Mouse (Mus musculus) intestine, embryonic 16.5 days (tissue): ENCODE results near the gene Sptbn2. TPM values are rescaled to one million over a fixed set of nuclear protein-coding genes. Genes with fewer than 3 reads are reported as not detected.

Experiments used
- ATAC-seq: fragments of 200-750 bp; cut with Nextera tagmentation; 2 replicates; pipeline ENCODE4 v1.8.0; 2017; ENCODE audit warnings: moderate TSS enrichment, moderate library complexity
- H3K27ac ChIP-seq: fragments of 300-500 bp; sonication (generic); 2 replicates; pipeline ENCODE4 v1.5.1; 2014; ENCODE audit warnings: mild to moderate bottlenecking, low read length
- H3K27me3 ChIP-seq: fragments of 300-500 bp; sonication (generic); replicated peaks from 2 replicates; pipeline ENCODE4 v1.6.1; 2014; ENCODE audit warnings: low read length, control low read depth, mixed read lengths; ENCODE audit not compliant: control insufficient read depth, insufficient read depth
- H3K36me3 ChIP-seq: fragments of 300-500 bp; sonication (generic); 2 replicates; pipeline ENCODE4 v1.6.1; 2014; ENCODE audit warnings: low read length, control low read depth; ENCODE audit not compliant: control insufficient read depth, insufficient read depth
- H3K4me1 ChIP-seq: fragments of 300-500 bp; sonication (generic); 2 replicates; pipeline ENCODE4 v1.6.1; 2014; ENCODE audit warnings: low read length, control low read depth, mixed read lengths; ENCODE audit not compliant: control insufficient read depth, insufficient read depth
- H3K4me2 ChIP-seq: fragments of 300-500 bp; sonication (generic); 2 replicates; pipeline ENCODE4 v1.6.1; 2014; ENCODE audit warnings: low read depth, low read length, control low read depth
- H3K4me3 ChIP-seq: fragments of 300-500 bp; sonication (generic); 2 replicates; pipeline ENCODE4 v1.5.1; 2014; ENCODE audit warnings: mild to moderate bottlenecking, low read length
- H3K9ac ChIP-seq: fragments of 300-500 bp; sonication (generic); 2 replicates; pipeline ENCODE4 v1.6.1; 2014; ENCODE audit warnings: low read depth, low read length
- H3K9me3 ChIP-seq: fragments of 300-500 bp; sonication (generic); 2 replicates; pipeline ENCODE4 v1.6.1; 2016; ENCODE audit warnings: low read length, control low read depth; ENCODE audit not compliant: control insufficient read depth
- WGBS: fragments of 180-500 bp; shearing (Covaris S2); extraction: QIAGEN DNeasy Blood & Tissue Kit; methylation state at CpG from one replicate; pipeline ENCODE4 v1.1.7; 2014; 5-methylcytosine and 5-hydroxymethylcytosine counted together
- polyA plus RNA-seq: library from polyadenylated mRNA; unstranded; fragments of >200 nt; fragmentation: Nextera tagmentation; extraction: Ambion mirVana; gene quantifications from 2 replicates; pipeline ENCODE4 v1.2.1, GENCODE M21; 2015

The Sptbn2 gene
- polyA plus RNA-seq, 1 experiment from 2014 or later: 0.77 TPM

DNA sequence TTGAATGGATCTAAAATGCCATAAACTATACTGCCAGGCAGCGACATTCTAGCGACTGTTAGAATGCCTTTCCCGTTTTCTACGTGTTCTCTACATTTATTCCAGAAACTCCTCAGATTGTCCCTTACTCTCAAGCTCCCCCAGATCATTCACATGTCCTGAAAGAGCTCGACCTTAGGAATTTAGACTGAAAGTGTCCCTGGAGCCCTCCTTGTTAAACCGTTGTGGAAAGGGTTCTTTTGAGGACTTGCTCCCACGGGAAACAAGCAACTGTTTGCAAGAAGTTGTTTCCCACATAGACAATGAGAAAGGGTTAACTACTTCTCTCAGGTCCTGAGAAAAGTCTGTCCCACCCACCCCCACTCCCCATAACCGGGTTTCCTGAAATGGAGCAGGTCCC lies 10.3 kb upstream of the Sptbn2 start:
- H3K4me3 ChIP-seq: no peak overlapping the region
- H3K36me3 ChIP-seq: no peaks in the 10 kb centered on the region
- WGBS: 65% methylated on average over 8 of the region's 8 CpGs
- H3K27ac ChIP-seq: no peak overlapping the region
- ATAC-seq: no peak
- peaks cover 4% of the 10 kb centered on the region for H3K4me1 ChIP-seq
- H3K4me2 ChIP-seq: no peak overlapping the region
- no peak overlapping the region for H3K9ac ChIP-seq
- peaks cover 23% of the 10 kb centered on the region for H3K27me3 ChIP-seq
- no peaks in the 10 kb centered on the region for H3K9me3 ChIP-seq

DNA sequence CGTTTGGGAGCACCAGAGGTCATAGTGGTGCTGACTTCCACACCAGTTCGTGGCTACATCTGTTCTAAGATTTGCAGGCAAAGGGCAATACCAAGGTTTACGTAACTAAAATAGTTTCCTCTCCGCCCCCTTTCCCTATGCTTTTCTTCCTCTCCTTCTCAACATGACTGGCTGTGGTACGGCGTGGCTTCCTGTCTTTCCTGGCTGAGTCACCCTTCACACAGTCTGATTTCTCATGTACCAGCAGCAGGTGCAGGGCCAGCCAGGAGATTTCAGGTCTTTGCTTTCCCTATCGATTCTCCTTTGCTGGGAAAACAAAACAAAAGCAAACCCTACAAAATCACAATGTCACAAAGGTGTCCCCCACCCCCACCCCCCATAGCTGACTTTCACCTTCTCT lies 9.7 kb upstream of the Sptbn2 start:
- H3K27ac ChIP-seq: no peak overlapping the region
- H3K4me2 ChIP-seq: no peak overlapping the region
- H3K9ac ChIP-seq: no peak overlapping the region
- ATAC-seq: no peak
- 50% methylated on average over 7 of the region's 7 CpGs for WGBS
- no peak overlapping the region for H3K4me3 ChIP-seq
- H3K4me1 ChIP-seq: peaks cover 4% of the 10 kb centered on the region
- H3K36me3 ChIP-seq: no peaks in the 10 kb centered on the region
- peaks cover 23% of the 10 kb centered on the region for H3K27me3 ChIP-seq
- H3K9me3 ChIP-seq: no peaks in the 10 kb centered on the region

DNA sequence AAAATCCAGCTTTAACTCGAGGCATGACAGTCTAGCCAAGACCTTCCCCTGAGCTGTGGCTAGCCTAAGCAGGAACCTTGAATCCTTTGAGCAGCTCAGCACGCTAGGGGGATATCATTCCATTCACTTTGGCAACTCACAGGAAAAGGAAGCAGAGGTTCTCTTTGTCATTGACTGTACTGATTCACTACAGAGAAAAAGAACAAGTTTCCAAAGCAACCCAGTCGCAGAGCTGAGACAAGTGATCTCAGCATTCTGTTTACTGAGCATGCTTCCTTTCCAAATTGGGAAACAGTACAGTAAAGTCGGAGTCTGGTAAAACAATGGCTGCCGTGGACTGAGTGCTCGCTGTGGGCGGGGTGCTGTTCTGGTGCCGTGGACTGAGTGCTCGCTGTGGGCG lies 2.2 kb upstream of the Sptbn2 start:
- Histone ChIP-seq H3K27ac (no peak overlapping the region), H3K36me3 (no peaks in the 10 kb centered on the region)

DNA sequence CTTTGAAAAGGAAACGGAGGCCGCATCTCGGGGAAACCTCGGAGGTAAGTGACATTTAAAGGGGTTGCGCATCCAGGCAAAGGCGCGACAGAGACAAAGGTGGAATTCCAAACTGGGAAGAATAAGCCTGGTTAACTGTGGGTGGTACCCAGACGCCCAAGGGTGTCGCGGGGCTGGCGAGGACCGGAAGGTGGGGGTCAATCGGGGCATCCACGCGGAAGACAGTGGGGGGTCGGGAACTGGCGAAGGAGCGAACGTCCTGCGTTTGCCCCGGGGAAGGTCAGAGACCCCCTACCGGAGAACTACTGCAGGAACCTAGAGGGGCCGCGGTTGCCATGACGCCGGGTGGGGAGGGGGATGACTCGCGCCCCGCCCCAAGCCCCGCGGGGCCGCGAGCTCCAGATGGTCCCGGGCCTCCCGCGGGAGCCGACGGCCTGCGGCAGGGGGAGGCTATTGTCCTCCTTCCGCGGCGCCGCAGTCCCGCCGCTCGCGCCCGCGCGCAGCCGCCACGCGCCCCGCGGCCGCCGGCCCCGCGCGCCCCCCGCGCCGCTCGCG lies 711 bp downstream of the Sptbn2 start:
- H3K27me3 ChIP-seq: peaks cover 43% of the 10 kb centered on the region
- 2% methylated on average over 58 of the region's 65 CpGs for WGBS
- ATAC-seq: peak; percentile 28; the same call in 1 of the 2 replicates

More for the DNA sequence above, 2.2 kb upstream of the Sptbn2 start:
- Histone ChIP-seq H3K4me1 (peaks cover 6% of the 10 kb centered on the region; the same call in 1 of the 2 replicates), H3K9me3 (no peaks in the 10 kb centered on the region), H3K4me2 (no peak overlapping the region), H3K27me3 (peaks cover 35% of the 10 kb centered on the region), H3K9ac (no peak overlapping the region), H3K4me3 (no peak overlapping the region)
- no peak for ATAC-seq
- 74% methylated on average over 10 of the region's 10 CpGs for WGBS

DNA sequence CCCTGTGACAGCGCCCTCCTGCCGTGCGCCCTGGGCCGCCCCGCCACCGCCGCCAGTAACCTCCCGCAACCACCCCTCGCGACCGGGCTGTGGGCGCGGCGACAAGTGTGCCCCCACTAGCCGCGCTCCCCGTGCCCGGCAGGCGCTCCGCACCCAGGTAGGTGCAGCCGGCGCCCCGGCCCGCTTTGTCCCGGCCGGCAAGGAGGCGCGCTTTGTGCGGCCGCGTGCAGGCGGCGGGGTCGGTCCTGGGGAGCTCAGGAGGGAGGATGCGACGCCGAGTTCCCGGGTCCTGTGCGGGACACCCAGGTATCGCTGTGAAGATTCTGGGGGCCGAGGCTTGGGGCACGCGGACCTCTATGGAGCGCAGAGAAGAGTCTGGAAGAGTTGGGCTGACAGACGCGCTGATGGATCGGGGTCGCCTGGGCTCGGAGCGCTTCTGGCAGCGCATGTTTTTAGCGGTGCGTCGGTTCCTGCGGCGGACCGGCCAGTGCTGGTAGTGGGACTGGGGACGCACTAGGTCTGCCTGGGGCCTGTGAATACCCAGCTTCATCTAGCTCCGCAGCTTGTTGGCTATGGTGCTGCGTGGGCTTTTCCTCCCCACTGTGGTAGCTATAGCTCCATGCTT lies 1.3 kb downstream of the Sptbn2 start:
- H3K4me2 ChIP-seq: peak overlapping the region; percentile 86
- H3K27me3 ChIP-seq: peaks cover 43% of the 10 kb centered on the region
- H3K4me3 ChIP-seq: peak overlapping the region; percentile 49
- no peak for ATAC-seq
- peak overlapping the region; percentile 45 for H3K9ac ChIP-seq
- H3K27ac ChIP-seq: no peak overlapping the region
- H3K4me1 ChIP-seq: peaks cover 6% of the 10 kb centered on the region; the same call in 1 of the 2 replicates
- WGBS: under 1% methylated on average over 60 of the region's 60 CpGs
- no peaks in the 10 kb centered on the region for H3K9me3 ChIP-seq
- no peaks in the 10 kb centered on the region for H3K36me3 ChIP-seq

More for the DNA sequence above, 711 bp downstream of the Sptbn2 start:
- H3K9me3 ChIP-seq: no peaks in the 10 kb centered on the region
- H3K4me2 ChIP-seq: peak overlapping the region; percentile 86
- peak overlapping the region; percentile 45 for H3K9ac ChIP-seq
- H3K4me3 ChIP-seq: peak overlapping the region; percentile 49
- no peak overlapping the region for H3K27ac ChIP-seq
- no peaks in the 10 kb centered on the region for H3K36me3 ChIP-seq
- peaks cover 6% of the 10 kb centered on the region; the same call in 1 of the 2 replicates for H3K4me1 ChIP-seq

DNA sequence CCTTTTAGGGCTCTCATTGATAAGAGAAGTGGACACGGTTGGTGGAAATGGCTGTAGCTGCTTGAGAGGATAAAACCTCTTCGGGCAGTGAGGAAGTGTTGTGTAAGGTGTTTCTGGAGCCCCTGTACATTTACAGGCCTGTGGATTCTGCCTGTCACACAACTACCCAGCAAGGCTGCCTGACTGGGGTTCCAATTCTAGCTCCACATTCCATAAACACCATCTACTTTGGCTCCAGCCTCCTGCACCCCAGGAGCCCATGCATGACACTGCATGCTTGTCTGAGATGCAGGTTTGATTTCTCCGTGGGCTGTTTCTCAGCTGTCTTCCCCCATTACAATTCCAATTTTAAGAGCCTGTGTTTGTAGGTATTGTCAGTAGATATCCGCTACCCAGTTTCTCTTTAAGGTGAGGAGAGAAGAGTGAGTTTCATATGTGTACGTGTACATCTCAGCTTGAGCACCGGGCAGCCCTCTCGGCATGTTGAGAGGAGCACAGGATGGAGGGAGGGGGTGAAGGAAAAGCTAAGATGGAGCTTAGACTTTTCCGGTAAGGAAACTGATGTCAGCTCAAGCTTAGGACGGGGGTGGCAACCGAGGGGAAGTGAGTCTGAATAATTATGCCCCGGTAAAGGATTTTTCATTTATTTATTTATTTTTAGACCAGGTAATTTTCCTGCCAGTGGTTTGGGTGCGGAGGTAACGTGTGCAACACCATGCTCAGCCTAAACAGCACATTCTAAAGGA lies 2.0 kb downstream of the Sptbn2 start:
- H3K9ac ChIP-seq: peak overlapping the region; percentile 45; the same call in 1 of the 2 replicates

DNA sequence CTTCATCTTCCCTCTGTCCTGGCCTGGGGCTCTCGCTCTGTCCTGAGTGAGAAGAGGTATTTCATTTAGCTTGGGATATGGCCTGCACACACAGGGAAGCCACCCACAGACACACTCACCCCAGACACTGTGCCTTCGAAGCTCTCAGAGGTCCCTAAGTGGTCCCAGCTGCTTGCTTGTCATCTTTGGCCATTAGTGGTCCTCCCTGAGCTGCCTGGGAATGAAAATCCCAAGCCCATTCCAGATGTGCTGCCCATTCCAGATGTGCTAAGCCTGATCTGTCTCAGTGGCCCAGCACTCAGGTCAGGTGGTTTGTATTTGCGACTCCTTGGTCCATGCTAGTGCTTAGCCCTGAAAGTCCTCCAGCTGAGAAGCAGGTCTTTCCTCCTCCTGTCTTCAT lies 2.9 kb downstream of the Sptbn2 start:
- no peak overlapping the region for H3K4me3 ChIP-seq
- no peak overlapping the region for H3K27ac ChIP-seq
- H3K9me3 ChIP-seq: no peaks in the 10 kb centered on the region
- H3K27me3 ChIP-seq: peaks cover 43% of the 10 kb centered on the region
- H3K4me1 ChIP-seq: peaks cover 6% of the 10 kb centered on the region; the same call in 1 of the 2 replicates
- WGBS: 73% methylated on average over 3 of the region's 3 CpGs
- no peak for ATAC-seq
- no peak overlapping the region for H3K4me2 ChIP-seq
- H3K9ac ChIP-seq: no peak overlapping the region
- H3K36me3 ChIP-seq: no peaks in the 10 kb centered on the region

More for the DNA sequence above, 2.0 kb downstream of the Sptbn2 start:
- 50% methylated on average over 13 of the region's 13 CpGs for WGBS
- Histone ChIP-seq H3K9me3 (no peaks in the 10 kb centered on the region), H3K4me3 (peak overlapping the region; percentile 49), H3K36me3 (no peaks in the 10 kb centered on the region), H3K4me2 (peak overlapping the region; percentile 86), H3K4me1 (peaks cover 6% of the 10 kb centered on the region; the same call in 1 of the 2 replicates), H3K27ac (no peak overlapping the region), H3K27me3 (peaks cover 43% of the 10 kb centered on the region)
- ATAC-seq: no peak

DNA sequence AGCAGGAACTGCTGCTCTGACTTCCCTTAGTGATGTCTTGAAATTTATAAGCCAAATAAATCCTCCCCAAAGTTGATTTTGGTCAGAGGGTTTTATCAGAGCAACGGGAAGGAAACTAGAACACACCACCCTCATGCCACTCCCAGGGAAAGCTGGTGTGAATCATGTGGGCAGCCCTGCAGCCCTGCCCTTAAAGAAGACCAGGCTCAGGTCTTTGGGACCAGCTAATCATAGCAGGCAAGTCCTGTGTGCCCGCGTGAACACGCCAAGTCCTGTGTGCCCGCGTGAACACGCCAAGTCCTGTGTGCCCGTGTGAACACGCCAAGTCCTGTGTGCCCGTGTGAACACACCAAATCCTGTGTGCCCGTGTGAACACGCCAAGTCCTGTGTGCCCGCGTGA lies 5.8 kb downstream of the Sptbn2 start:
- peaks cover 11% of the 10 kb centered on the region; the same call in 1 of the 2 replicates for H3K4me1 ChIP-seq
- H3K27ac ChIP-seq: no peak overlapping the region
- no peak overlapping the region for H3K4me3 ChIP-seq
- H3K9me3 ChIP-seq: no peaks in the 10 kb centered on the region
- no peaks in the 10 kb centered on the region for H3K36me3 ChIP-seq
- 94% methylated on average over 14 of the region's 14 CpGs for WGBS
- H3K9ac ChIP-seq: no peak overlapping the region
- no peak overlapping the region for H3K4me2 ChIP-seq
- ATAC-seq: no peak
- H3K27me3 ChIP-seq: peaks cover 24% of the 10 kb centered on the region

DNA sequence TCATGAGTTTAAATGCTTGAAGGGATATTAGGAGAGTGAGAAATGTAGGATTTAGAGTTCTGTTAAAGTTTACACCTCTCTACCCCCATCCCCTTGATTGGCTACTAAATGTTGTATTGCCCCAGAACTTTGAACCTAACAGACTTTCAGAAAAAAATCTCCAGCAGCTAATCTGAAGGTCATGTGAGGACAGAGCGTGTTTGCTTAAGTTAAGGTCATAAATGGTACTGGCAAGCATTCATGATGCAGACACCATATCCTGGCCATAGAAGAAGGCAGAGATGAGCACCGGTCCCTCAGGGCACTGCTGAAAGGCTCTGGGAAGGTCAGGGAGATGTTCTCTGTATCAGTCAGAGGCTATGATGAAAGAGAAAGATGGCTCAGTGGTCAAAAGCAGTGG lies 6.3 kb downstream of the Sptbn2 start:
- no peak overlapping the region for H3K9ac ChIP-seq
- 92% methylated on average over 2 of the region's 2 CpGs for WGBS
- no peak for ATAC-seq

More for the DNA sequence above, 6.3 kb downstream of the Sptbn2 start:
- Histone ChIP-seq H3K36me3 (no peaks in the 10 kb centered on the region), H3K27ac (no peak overlapping the region), H3K4me3 (no peak overlapping the region), H3K4me2 (no peak overlapping the region), H3K27me3 (peaks cover 18% of the 10 kb centered on the region), H3K9me3 (no peaks in the 10 kb centered on the region), H3K4me1 (peaks cover 8% of the 10 kb centered on the region; the same call in 1 of the 2 replicates)
